Mouse (Mus musculus): ENCODE data around the gene Atf6.

Atf6 gene

DNA sequence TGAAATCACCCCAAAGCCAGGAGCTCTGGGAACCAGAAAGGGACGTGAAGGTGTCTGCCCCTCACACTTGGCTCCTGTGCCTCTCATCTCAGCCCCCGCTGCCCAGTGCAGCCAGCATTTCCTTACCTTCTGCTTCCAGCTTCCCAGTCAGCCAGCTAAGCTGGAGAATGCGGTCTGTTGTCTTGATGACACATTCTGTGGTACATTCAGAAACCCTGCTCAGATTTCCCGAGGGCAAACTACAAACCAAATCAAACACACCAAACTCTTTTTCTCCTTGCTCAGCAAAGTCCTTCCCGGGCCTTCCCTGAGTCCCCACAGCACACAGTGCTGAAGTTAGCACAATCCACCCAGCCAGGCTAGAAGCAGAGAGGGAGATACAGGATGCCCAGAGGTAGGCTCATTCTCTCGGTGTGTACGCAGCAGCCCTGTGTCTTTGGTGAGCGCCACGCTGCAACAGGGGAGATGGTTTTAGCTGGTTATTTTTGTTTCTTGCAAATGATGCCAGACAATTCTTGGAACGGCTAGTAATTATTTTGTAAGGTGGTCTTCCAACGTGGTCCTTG is 202.9 kb downstream of the Atf6 start:
- no peak for DNase-seq (ENCODE audit: low read depth, low spot score)

DNA sequence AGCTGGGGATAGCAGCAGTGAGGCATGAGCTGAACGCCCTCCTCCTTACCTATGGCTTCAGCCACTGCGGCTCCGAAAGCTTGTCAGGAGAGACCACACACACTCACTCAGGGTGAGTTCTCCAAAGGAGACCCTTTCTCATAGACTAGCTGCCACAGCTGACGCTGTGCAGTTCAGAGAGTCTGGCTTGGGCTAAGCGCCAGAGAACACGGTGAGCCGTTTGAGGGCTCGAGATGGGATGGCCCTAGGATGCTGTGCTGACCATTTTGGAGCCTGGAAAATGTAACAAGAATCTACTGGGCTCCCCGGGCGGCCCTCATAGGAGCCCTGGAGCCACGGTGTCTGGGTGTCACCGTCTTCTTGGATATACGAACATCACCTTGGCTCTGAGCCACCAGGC is 208.3 kb downstream of the Atf6 start:
- DNase-seq (ENCODE audit: low read depth, low spot score) = no peak

DNA sequence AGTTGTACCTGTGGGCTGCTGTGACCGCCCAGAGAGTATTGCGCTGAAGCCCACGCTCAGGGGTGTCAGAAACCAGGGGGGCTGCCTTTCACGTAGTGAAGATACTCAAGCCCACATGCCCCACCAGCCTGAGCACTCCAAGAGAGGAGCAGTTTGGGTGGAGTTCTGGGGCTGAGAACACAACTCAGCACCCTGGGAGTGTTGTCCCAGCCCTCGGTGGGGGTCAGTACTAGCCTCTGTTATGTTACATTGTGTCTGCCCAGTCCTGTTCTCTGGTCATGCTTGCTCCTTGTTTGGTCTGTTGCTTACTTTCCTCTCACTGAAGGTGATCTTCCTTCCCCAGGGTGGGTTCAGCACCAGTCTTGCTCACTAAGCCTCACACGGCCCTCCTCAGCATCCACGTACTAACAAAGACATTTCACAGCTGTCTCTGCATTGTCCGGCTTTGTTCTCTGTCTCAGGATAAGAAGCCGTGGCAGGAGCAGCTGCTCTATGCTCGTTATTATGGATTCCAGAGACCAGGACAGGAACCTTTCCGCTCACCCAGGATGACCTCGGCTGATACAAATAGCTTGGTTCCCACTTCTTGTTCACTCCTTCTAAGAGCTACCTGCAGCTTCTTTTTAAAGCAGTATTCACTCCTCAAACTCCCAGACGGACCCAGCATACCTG is 209.8 kb downstream of the Atf6 start:
- DNase-seq (ENCODE audit: low read depth, low spot score) = no peak

DNA sequence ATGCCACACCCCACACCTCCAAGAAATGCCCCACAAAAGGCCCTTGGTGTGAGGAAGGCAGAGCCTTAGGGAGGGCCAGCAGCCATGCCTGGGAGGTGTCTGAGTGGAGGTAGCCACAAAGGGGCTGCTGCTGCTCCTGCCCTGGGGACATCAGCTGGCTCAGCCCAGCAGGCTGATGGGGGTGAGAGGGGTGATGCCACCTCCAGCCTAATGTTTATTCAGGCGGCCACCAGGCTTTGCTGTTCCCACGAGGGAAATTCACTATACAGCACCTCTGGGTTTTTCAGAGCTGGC is 210.4 kb downstream of the Atf6 start:
- DNase-seq (ENCODE audit: low read depth, low spot score) = no peak

DNA sequence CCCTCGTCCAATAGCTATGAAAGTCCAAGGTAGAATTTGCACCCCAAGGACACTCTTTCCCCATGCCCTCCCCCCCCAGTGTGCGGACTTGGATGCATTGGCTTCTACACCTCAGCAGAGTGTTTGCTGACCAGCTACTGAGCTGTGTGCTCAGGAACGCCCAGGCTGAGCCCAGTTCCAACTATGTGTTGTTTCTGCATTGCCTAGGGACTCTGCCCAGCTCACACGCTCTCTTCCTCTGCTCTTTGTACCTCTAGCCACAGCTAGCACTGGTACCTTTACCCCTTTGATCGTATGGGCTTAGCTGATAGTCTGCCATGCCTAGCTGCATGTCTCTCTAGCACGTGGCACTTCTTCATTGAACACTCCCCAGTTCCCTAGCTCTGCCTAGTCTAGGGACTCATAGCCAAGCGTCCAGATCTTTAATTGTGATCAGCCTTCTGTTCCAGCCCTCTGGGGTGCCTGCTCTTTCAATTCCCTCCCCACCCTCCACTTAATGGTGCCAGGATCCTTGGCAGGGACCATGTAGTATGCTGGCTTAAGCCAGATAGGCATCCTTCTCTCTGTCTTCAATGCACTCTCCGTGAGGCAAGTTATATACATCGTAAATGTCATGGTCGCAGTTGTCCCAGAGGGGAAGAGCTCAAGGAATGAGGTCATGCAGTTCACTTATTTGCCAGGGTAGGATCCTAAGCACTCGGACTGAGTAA is 210.9 kb downstream of the Atf6 start:
- no peak for DNase-seq (ENCODE audit: low read depth, low spot score)

DNA sequence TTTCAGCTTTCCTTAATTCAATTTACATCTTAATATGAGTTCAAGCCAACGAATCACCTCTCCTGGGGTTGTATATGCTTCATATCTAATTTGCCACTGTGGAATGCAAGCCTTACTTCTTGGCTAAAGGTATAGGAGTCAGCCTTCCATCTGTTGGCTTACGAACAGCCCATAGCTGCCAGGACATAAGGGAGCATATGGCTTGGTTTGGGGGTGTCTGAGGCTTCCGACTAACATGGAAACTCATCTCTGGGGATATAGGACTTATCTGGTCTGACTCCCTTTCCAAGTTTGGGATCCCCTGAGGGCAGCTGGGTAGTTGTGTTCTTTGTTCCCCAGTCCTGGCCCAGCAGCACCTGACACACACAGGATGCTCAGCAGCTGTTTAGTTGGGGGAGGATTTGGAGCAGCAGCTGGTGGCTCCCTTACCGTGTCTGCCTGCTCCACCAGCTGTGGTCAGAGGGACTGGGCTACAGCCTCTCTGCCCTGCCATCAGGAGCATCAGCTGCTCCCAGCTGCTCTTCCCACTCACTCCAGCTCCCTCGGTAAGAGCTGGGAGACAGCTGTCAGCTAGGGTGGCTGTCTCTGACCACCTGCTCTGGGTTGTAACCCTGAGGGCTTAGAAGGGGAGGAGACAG is 212.2 kb downstream of the Atf6 start:
- no peak for DNase-seq (ENCODE audit: low read depth, low spot score)

Data from CD4-positive helper T cell, adult 2 months (primary cell).